Mouse (Mus musculus) G1E (cell line): ENCODE results near the gene Tmem205. TPM values are rescaled to one million over a fixed set of nuclear protein-coding genes. Genes with fewer than 3 reads are reported as not detected.

Experiments used
- ATAC-seq: 2 replicates; pipeline ENCODE4 v1.8.0; 2016; ENCODE audit warnings: mild to moderate bottlenecking; ENCODE audit not compliant: insufficient number of reproducible peaks, poor library complexity, low FRiP score, severe bottlenecking; ENCODE audit errors: extremely low read depth
- DNase-seq: peaks from one replicate; pipeline ENCODE4 v3.0.0; 2012; ENCODE audit warnings: low spot score
- H3K27me3 ChIP-seq: 2 replicates; pipeline ENCODE4 v1.6.1; 2012; ENCODE audit warnings: mild to moderate bottlenecking, low read length, inconsistent platforms; ENCODE audit not compliant: insufficient read depth
- H3K36me3 ChIP-seq: replicated peaks from 2 replicates; pipeline ENCODE3; 2012; ENCODE audit warnings: mild to moderate bottlenecking, inconsistent platforms
- H3K4me1 ChIP-seq: 2 replicates; pipeline ENCODE4 v1.6.1; 2012; ENCODE audit warnings: low read depth, low read length, inconsistent platforms, mixed read lengths; ENCODE audit not compliant: insufficient read depth
- H3K4me3 ChIP-seq: 2 replicates; pipeline ENCODE4 v1.5.1; 2012; ENCODE audit warnings: low read depth, mild to moderate bottlenecking, inconsistent platforms, low read length, moderate library complexity, mixed read lengths
- H3K9me3 ChIP-seq: replicated peaks from 2 replicates; pipeline ENCODE4 v1.6.1; 2012; ENCODE audit warnings: inconsistent platforms
- CTCF ChIP-seq: IDR thresholded peaks from 2 replicates; pipeline ENCODE4 v1.5.1; 2012; ENCODE audit warnings: low read depth, low read length, inconsistent platforms, mixed read lengths
- GATA1 ChIP-seq: IDR thresholded peaks from 2 replicates; pipeline ENCODE4 v1.6.1; 2012; ENCODE audit warnings: borderline replicate concordance, low read length, inconsistent platforms, mixed read lengths
- GATA2 ChIP-seq: IDR thresholded peaks from 2 replicates; pipeline ENCODE4 v1.6.1; 2012; ENCODE audit warnings: low read depth, low read length, inconsistent platforms, borderline replicate concordance
- POLR2AphosphoS5 ChIP-seq: IDR thresholded peaks from 2 replicates; pipeline ENCODE4 v1.6.1; 2012; ENCODE audit warnings: low read depth, low read length, inconsistent platforms; ENCODE audit not compliant: insufficient replicate concordance
- TAL1 ChIP-seq: conservative IDR thresholded peaks from 2 replicates; pipeline ENCODE4 v1.6.1; 2012; ENCODE audit warnings: low read depth, low read length, inconsistent platforms, mixed read lengths
- polyA plus RNA-seq: library from polyadenylated mRNA; stranded (reverse); fragments of >175 nt; gene quantifications from 2 replicates; pipeline ENCODE4 v1.2.3, GENCODE M21; 2012
- total RNA-seq, 2 experiments: library from RNA; stranded (forward) in 1 of 2; stranded (reverse) in 1 of 2; fragments of 200-1000 nt in 1 of 2; fragments of >200 nt in 1 of 2; fragmentation: Nextera tagmentation in 1 of 2; gene quantifications; 2 replicates each; pipeline ENCODE4 v1.2.3; 2014 to 2017

The Tmem205 gene
- total and polyA plus RNA-seq, 3 experiments: 9.0 to 17.6 (median 11.3) TPM

GRCm38 (mm10) chr9:21948146-21948545 lies 20.8 kb upstream of the Tmem205 start:
- H3K27me3 ChIP-seq: peaks cover 15% of the 10 kb centered on the region
- no peaks in the 10 kb centered on the region for H3K36me3 ChIP-seq
- ATAC-seq: no peak
- peaks cover 18% of the 10 kb centered on the region for H3K4me1 ChIP-seq
- H3K4me3 ChIP-seq: no peak overlapping the region; the same call in 1 of the 2 replicates
- TF ChIP-seq POLR2AphosphoS5 (no peak), CTCF (no peak), TAL1 (no peak), GATA2 (no peak), GATA1 (no peak)
- no peak for DNase-seq
- peaks cover 10% of the 10 kb centered on the region for H3K9me3 ChIP-seq

- peaks cover 11% of the 10 kb centered on the region for H3K9me3 ChIP-seq
- DNase-seq (peak; percentile 37), ATAC-seq (peak; percentile 28)
- H3K4me3 ChIP-seq: peak overlapping the region; percentile 64; the same call in 1 of the 2 replicates
- TF ChIP-seq CTCF: no peak
- no peak for TF ChIP-seq GATA2
- no peak for TF ChIP-seq TAL1
- TF ChIP-seq GATA1: no peak
- peaks cover 16% of the 10 kb centered on the region for H3K27me3 ChIP-seq
- H3K36me3 ChIP-seq: no peaks in the 10 kb centered on the region
- H3K4me1 ChIP-seq: peaks cover 18% of the 10 kb centered on the region
Measured at GRCm38 (mm10) chr9:21947540-21948130, 20.3 kb upstream of the Tmem205 start.

- peaks cover 19% of the 10 kb centered on the region for H3K27me3 ChIP-seq
- H3K4me3 ChIP-seq: no peak overlapping the region
- no peaks in the 10 kb centered on the region for H3K36me3 ChIP-seq
- peaks cover 20% of the 10 kb centered on the region for H3K4me1 ChIP-seq
- H3K9me3 ChIP-seq: peaks cover 11% of the 10 kb centered on the region
- no peak for TF ChIP-seq POLR2AphosphoS5
- ATAC-seq (no peak), DNase-seq (no peak)
Measured at GRCm38 (mm10) chr9:21944267-21944666, 16.9 kb upstream of the Tmem205 start.

GRCm38 (mm10) chr9:21943638-21944037 lies 16.3 kb upstream of the Tmem205 start:
- TF ChIP-seq CTCF (no peak), GATA2 (no peak), POLR2AphosphoS5 (no peak), GATA1 (no peak), TAL1 (no peak)
- peaks cover 11% of the 10 kb centered on the region for H3K9me3 ChIP-seq
- no peak overlapping the region for H3K4me3 ChIP-seq
- DNase-seq (no peak), ATAC-seq (no peak)
- H3K36me3 ChIP-seq: no peaks in the 10 kb centered on the region
- H3K27me3 ChIP-seq: peaks cover 19% of the 10 kb centered on the region
- H3K4me1 ChIP-seq: peaks cover 20% of the 10 kb centered on the region

GRCm38 (mm10) chr9:21943046-21943445 lies 15.7 kb upstream of the Tmem205 start:
- no peak for ATAC-seq
- TF ChIP-seq GATA1: no peak
- no peak for TF ChIP-seq TAL1
- no peak for TF ChIP-seq CTCF
- no peak for TF ChIP-seq POLR2AphosphoS5
- TF ChIP-seq GATA2: no peak

GRCm38 (mm10) chr9:21938234-21938855 lies 11.0 kb upstream of the Tmem205 start:
- DNase-seq (no peak), ATAC-seq (no peak)
- peaks cover 15% of the 10 kb centered on the region; the same call in 1 of the 2 replicates for H3K27me3 ChIP-seq
- TF ChIP-seq TAL1 (no peak), GATA1 (no peak), CTCF (no peak), GATA2 (no peak), POLR2AphosphoS5 (no peak)
- peaks cover 26% of the 10 kb centered on the region for H3K4me1 ChIP-seq
- H3K9me3 ChIP-seq: peaks cover 2% of the 10 kb centered on the region; the same call in 1 of the 2 replicates
- H3K36me3 ChIP-seq: no peaks in the 10 kb centered on the region
- H3K4me3 ChIP-seq: no peak overlapping the region

More at GRCm38 (mm10) chr9:21943046-21943445, 15.7 kb upstream of the Tmem205 start:
- Histone ChIP-seq H3K9me3 (peaks cover 11% of the 10 kb centered on the region), H3K4me3 (no peak overlapping the region), H3K36me3 (no peaks in the 10 kb centered on the region), H3K27me3 (peaks cover 21% of the 10 kb centered on the region), H3K4me1 (peaks cover 20% of the 10 kb centered on the region)
- no peak for DNase-seq
